Mouse (Mus musculus): ENCODE measurements around the gene Mgat4a. TPM values are rescaled to one million over a fixed set of nuclear protein-coding genes. Genes with fewer than 3 reads are reported as not detected.

Mgat4a gene
- total and polyA plus RNA-seq, 2 experiments from 2014 or later = 8.2 to 23.4 TPM

DNA sequence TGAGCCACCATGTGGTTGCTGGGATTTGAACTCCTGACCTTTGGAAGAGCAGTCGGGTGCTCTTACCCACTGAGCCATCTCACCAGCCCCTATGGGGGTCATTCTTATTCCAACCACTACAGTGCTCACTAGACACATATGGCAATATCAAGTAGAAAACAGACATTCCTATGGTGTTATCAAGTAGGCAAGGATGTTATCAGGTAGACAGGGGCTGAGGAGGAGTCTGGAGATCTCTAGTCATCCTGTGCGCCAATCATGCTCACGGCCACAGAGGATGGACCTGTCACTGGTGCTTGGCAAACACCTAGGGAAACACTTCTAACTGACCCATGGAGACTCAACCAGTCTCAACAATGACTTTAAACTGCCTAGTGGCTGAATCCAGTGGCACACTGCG is 56.2 kb downstream of the Mgat4a start:
- no peak for TF ChIP-seq CTCF (IDR thresholded peaks at IDR 0.05; ENCODE audit: low read depth)
- no peak overlapping the region for H3K27ac ChIP-seq (ENCODE audit: low read depth, low read length)
- 0 out of 2 replicates have a peak, but pooled peaks cover 5% of the 10 kb centered on the region for H3K36me3 ChIP-seq (ENCODE audit: insufficient read depth)
- H3K9ac ChIP-seq = no peak overlapping the region
- no peak overlapping the region for H3K4me3 ChIP-seq (ENCODE audit: low read depth, low read length)
- H3K9me3 ChIP-seq (ENCODE audit: low read length) = no peaks in the 10 kb centered on the region
- H3K4me2 ChIP-seq (ENCODE audit: low read depth) = no peak overlapping the region
- ATAC-seq (no peak), DNase-seq (no peak)
- H3K27me3 ChIP-seq (ENCODE audit: insufficient read depth, low read length) = no peaks in the 10 kb centered on the region
- no peaks in the 10 kb centered on the region for H3K4me1 ChIP-seq (ENCODE audit: insufficient read depth)
- 99% methylated on average over 4 of the region's 4 CpGs for WGBS

DNA sequence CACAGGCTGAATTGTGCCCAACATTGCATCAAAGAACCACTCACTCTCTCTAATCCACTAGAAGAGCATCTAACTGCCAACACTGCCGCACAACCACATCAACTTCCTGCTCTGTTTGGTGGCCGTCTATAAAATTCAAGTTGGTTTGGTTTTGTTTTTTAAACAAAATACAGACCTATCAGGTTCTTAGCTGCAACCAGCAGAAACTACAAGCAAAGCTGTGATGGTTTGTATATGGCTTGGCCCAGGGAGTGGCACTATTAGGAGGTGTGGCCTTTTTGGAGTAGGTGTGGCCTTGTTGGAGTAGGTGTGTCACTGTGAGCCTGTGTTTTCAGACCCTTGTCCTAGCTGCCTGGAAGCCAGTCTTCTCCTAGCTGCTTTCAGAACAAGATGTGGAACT is 59.5 kb downstream of the Mgat4a start:
- Histone ChIP-seq H3K27me3 (ENCODE audit: insufficient read depth, low read length) (no peaks in the 10 kb centered on the region), H3K4me1 (ENCODE audit: insufficient read depth) (no peaks in the 10 kb centered on the region), H3K27ac (ENCODE audit: low read depth, low read length) (no peak overlapping the region), H3K36me3 (ENCODE audit: insufficient read depth) (no peaks in the 10 kb centered on the region), H3K9me3 (ENCODE audit: low read length) (no peaks in the 10 kb centered on the region), H3K4me2 (ENCODE audit: low read depth) (no peak overlapping the region), H3K4me3 (ENCODE audit: low read depth, low read length) (no peak overlapping the region), H3K9ac (no peak overlapping the region)
- ATAC-seq (no peak), DNase-seq (no peak)
- WGBS = 86% methylated on average over 2 of the region's 2 CpGs
- no peak for TF ChIP-seq CTCF (IDR thresholded peaks at IDR 0.05; ENCODE audit: low read depth)

DNA sequence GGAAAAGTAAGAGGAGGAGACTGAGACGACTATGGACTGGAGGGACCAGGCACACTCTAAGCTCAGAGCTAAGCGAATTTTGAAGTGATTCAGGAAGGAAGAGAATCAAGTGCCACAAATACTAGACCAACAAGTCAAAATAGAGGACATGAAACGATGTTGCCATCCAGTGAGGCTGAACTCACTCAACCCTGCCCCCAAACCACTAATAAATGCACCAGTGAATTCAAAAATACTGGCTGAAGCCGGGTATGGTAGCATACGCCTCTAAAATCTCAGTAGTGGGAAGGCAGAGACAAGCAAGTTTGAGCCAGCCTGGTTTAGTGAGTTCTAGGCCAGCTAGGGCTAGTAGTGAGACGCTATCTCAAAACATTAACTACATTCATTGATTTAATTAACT is 60.1 kb downstream of the Mgat4a start:
- Histone ChIP-seq H3K4me1 (ENCODE audit: insufficient read depth) (no peaks in the 10 kb centered on the region), H3K9ac (no peak overlapping the region), H3K36me3 (ENCODE audit: insufficient read depth) (no peaks in the 10 kb centered on the region), H3K4me3 (ENCODE audit: low read depth, low read length) (no peak overlapping the region), H3K9me3 (ENCODE audit: low read length) (no peaks in the 10 kb centered on the region), H3K4me2 (ENCODE audit: low read depth) (no peak overlapping the region), H3K27ac (ENCODE audit: low read depth, low read length) (no peak overlapping the region), H3K27me3 (ENCODE audit: insufficient read depth, low read length) (no peaks in the 10 kb centered on the region)
- ATAC-seq (no peak), DNase-seq (no peak)
- no peak for TF ChIP-seq CTCF (IDR thresholded peaks at IDR 0.05; ENCODE audit: low read depth)
- 88% methylated on average over 6 of the region's 6 CpGs for WGBS

DNA sequence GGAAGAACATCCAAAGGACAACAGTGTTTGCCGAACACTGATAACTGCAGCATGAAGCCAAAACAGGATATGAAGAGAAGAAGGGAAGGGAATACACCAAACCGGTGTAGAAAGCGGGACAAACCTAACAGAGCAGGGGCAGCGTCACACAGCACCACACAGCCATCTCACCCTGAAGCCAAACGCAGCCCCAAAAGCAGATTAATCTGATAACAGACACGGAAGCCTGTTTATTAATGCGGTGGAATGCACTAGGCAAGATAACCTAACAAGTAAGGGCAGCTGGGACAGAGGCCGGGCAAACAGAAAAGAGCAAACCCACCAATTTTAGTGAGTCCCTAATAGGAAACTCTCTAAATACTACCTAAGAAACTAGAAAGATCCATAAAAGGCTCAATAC is 61.1 kb downstream of the Mgat4a start:
- Histone ChIP-seq H3K27ac (ENCODE audit: low read depth, low read length) (no peak overlapping the region), H3K36me3 (ENCODE audit: insufficient read depth) (no peaks in the 10 kb centered on the region), H3K9ac (no peak overlapping the region), H3K4me2 (ENCODE audit: low read depth) (no peak overlapping the region), H3K9me3 (ENCODE audit: low read length) (no peaks in the 10 kb centered on the region), H3K27me3 (ENCODE audit: insufficient read depth, low read length) (no peaks in the 10 kb centered on the region), H3K4me1 (ENCODE audit: insufficient read depth) (no peaks in the 10 kb centered on the region), H3K4me3 (ENCODE audit: low read depth, low read length) (no peak overlapping the region)
- 91% methylated on average over 8 of the region's 8 CpGs for WGBS
- TF ChIP-seq CTCF (IDR thresholded peaks at IDR 0.05; ENCODE audit: low read depth) = no peak
- ATAC-seq (no peak), DNase-seq (no peak)

DNA sequence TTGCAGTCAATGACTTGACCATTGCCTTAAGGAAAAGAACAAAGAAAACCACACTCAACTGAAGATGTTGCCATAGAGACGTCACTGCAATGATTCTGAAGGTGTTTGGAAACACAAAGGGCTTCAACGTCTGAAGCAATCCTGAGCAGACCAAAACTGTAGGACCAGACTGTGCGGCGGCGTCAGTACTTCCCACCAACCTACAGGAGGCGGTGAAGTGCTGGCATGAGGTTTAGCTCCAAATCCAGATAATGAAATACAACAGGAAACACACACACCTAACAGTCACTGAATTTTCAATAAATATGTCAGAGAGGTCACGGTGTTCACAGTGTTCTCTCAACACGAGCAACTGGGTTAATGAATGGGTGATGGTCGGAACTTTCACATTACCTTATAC is 61.7 kb downstream of the Mgat4a start:
- no peak overlapping the region for H3K4me2 ChIP-seq (ENCODE audit: low read depth)
- ATAC-seq (peak; percentile 36; the same call in 1 of the 2 replicates), DNase-seq (peak; percentile 14)
- TF ChIP-seq CTCF (IDR thresholded peaks at IDR 0.05; ENCODE audit: low read depth) = peak; percentile 55
- WGBS = 70% methylated on average over 9 of the region's 9 CpGs
- no peak overlapping the region for H3K4me3 ChIP-seq (ENCODE audit: low read depth, low read length)
- no peaks in the 10 kb centered on the region for H3K9me3 ChIP-seq (ENCODE audit: low read length)
- H3K4me1 ChIP-seq (ENCODE audit: insufficient read depth) = no peaks in the 10 kb centered on the region
- H3K9ac ChIP-seq = no peak overlapping the region
- H3K27ac ChIP-seq (ENCODE audit: low read depth, low read length) = no peak overlapping the region
- no peaks in the 10 kb centered on the region for H3K36me3 ChIP-seq (ENCODE audit: insufficient read depth)
- H3K27me3 ChIP-seq (ENCODE audit: insufficient read depth, low read length) = no peaks in the 10 kb centered on the region

DNA sequence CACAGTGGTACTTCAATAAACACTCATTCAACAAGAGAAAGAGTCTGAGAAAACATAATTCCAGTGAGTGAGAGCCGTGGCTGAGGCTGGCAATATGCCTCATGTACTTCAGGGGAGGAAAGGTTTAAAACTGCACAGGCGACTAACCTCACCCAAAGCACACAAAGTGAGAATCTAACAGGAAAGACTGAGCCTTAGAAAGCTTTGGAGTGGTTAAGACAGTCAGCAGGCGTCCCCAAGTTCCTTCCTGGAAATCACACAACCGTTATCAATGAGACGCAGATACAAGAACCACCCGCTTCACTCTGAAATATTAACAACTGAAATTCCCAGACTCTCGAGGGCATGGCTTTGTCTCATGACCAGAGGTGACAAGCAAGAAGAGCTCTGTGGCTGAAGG is 62.4 kb downstream of the Mgat4a start:
- 67% methylated on average over 7 of the region's 7 CpGs for WGBS
- no peak for DNase-seq

DNA sequence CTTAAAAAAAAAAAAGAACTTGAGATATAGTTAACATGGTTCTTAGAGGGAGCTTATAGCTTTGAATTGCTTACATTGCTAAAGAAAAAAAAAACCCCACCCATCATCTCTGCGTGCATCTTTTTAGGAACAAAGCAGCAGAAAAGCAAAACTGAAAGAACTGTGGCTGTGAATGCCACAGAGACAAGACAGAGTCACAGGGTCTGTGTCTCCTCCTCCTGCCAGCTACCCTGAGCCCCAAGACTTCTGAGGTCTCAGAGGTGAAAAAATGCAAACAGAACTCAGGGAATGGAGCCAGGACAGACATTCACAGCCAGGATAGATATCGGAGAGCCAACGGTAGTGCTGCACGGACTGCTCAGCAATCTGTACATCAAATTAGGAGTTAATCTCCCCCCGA is 62.9 kb downstream of the Mgat4a start:
- Histone ChIP-seq H3K9ac (peak overlapping the region; percentile 6; the same call in 1 of the 2 replicates), H3K4me3 (ENCODE audit: low read depth, low read length) (no peak overlapping the region), H3K27me3 (ENCODE audit: insufficient read depth, low read length) (no peaks in the 10 kb centered on the region), H3K4me2 (ENCODE audit: low read depth) (no peak overlapping the region), H3K4me1 (ENCODE audit: insufficient read depth) (no peaks in the 10 kb centered on the region), H3K9me3 (ENCODE audit: low read length) (no peaks in the 10 kb centered on the region), H3K36me3 (ENCODE audit: insufficient read depth) (no peaks in the 10 kb centered on the region), H3K27ac (ENCODE audit: low read depth, low read length) (no peak overlapping the region; the same call in 1 of the 2 replicates)
- DNase-seq (no peak), ATAC-seq (no peak)
- WGBS = 46% methylated on average over 5 of the region's 5 CpGs
- no peak for TF ChIP-seq CTCF (IDR thresholded peaks at IDR 0.05; ENCODE audit: low read depth)

More for the DNA sequence above, 62.4 kb downstream of the Mgat4a start:
- H3K4me2 ChIP-seq (ENCODE audit: low read depth) = no peak overlapping the region
- H3K9ac ChIP-seq = peak overlapping the region; percentile 6; the same call in 1 of the 2 replicates
- no peak for TF ChIP-seq CTCF (IDR thresholded peaks at IDR 0.05; ENCODE audit: low read depth)
- H3K4me3 ChIP-seq (ENCODE audit: low read depth, low read length) = no peak overlapping the region
- no peak overlapping the region; the same call in 1 of the 2 replicates for H3K27ac ChIP-seq (ENCODE audit: low read depth, low read length)
- no peaks in the 10 kb centered on the region for H3K27me3 ChIP-seq (ENCODE audit: insufficient read depth, low read length)
- no peaks in the 10 kb centered on the region for H3K9me3 ChIP-seq (ENCODE audit: low read length)
- no peaks in the 10 kb centered on the region for H3K36me3 ChIP-seq (ENCODE audit: insufficient read depth)
- no peaks in the 10 kb centered on the region for H3K4me1 ChIP-seq (ENCODE audit: insufficient read depth)
- no peak for ATAC-seq
